Mouse (Mus musculus): ENCODE data around the gene Fkbpl.

Fkbpl gene

DNA sequence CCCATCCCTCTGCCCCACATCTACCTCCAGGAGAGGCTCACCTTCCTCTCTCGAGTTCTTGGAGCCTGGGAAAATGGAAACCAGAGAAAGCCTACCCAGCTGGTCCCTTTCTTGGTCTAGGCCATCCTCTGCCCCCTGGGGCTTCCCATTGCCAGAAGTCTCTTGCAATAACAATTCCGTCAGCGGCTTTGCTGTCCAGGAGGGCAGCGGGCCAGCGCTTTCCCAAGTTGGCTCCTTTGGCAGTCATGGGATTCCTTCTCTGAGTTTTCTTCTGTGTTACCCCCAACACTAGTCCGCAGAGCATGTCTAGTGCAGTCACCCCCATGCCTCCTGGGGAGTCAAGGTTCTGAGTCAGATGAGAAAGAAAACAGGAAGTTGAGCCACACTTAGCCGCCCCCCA, 48.3 kb downstream of the Fkbpl start:
- no peak for DNase-seq (ENCODE audit: low spot score)
